Mouse (Mus musculus) thymus, adult 2 months (tissue): ENCODE results near the gene Zfhx3. TPM values are rescaled to one million over a fixed set of nuclear protein-coding genes. Genes with fewer than 3 reads are reported as not detected.

Experiments
- DNase-seq: peaks from one replicate; pipeline ENCODE4 v3.0.0; 2021
- H3K27ac ChIP-seq: fragments of 200-500 bp; 2 replicates; pipeline ENCODE4 v1.5.1; 2012; ENCODE audit warnings: low read length, control low read depth; ENCODE audit not compliant: control insufficient read depth, insufficient read depth
- H3K27me3 ChIP-seq: fragments of 200-500 bp; 2 replicates; pipeline ENCODE4 v1.6.1; 2012; ENCODE audit warnings: mild to moderate bottlenecking, low read length, moderate library complexity, mixed read lengths; ENCODE audit not compliant: control insufficient read depth, insufficient read depth
- H3K36me3 ChIP-seq: fragments of 200-500 bp; 2 replicates; pipeline ENCODE4 v1.6.1; 2012; ENCODE audit warnings: mild to moderate bottlenecking, low read length, moderate library complexity; ENCODE audit not compliant: control insufficient read depth, insufficient read depth
- H3K4me1 ChIP-seq: fragments of 200-500 bp; replicated peaks from 2 replicates; pipeline ENCODE4 v1.6.1; 2012; ENCODE audit warnings: low read length; ENCODE audit not compliant: control insufficient read depth, insufficient read depth
- H3K4me3 ChIP-seq: fragments of 200-500 bp; 2 replicates; pipeline ENCODE4 v1.5.1; 2012; ENCODE audit warnings: mild to moderate bottlenecking, low read length, control low read depth, moderate library complexity; ENCODE audit not compliant: control insufficient read depth, insufficient read depth
- CTCF ChIP-seq: fragments of 200-500 bp; IDR thresholded peaks from 2 replicates; pipeline ENCODE4 v1.5.1; 2012; ENCODE audit warnings: mild to moderate bottlenecking, control low read depth, low read length, moderate library complexity, borderline replicate concordance; ENCODE audit not compliant: control insufficient read depth, poor library complexity, insufficient read depth; ENCODE audit errors: extremely low read depth
- POLR2A ChIP-seq: fragments of 200-500 bp; IDR thresholded peaks from 2 replicates; pipeline ENCODE4 v1.6.1; 2012; ENCODE audit warnings: mild to moderate bottlenecking, low read length, control low read depth, moderate library complexity; ENCODE audit not compliant: control insufficient read depth, poor library complexity, insufficient read depth; ENCODE audit errors: extremely low read depth
- WGBS: fragments of 180-500 bp; shearing (Covaris S2); methylation state at CpG from one replicate; pipeline ENCODE4 v1.1.7; 2018; 5-methylcytosine and 5-hydroxymethylcytosine counted together
- polyA plus RNA-seq: library from polyadenylated mRNA; depleted of rRNA; stranded (reverse); fragments of >200 nt; gene quantifications from 2 replicates; pipeline ENCODE4 v1.2.3, GENCODE M21; 2012

Gene Zfhx3
- polyA plus RNA-seq, 1 experiment = 1.1 TPM

DNA sequence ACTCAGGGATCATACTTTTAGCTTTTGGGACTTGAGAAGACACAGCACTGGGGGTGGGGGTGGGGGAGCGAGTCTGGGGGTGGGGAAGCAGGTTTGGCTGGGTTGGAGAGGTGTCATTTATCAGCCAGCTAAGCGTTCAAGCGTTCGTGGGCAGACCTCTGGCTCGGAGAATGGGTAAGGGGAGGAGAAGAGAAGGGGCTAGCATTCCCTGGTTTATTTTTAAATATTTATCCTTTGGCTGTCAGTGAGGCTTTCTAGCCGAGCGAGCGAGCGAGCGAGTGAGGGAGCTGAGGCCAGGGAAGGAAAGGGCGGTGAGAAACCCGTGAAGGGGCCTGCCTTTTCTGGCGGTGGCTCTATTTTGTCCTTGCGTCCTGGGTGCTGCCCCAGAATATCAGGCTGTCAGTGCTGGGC is 769.6 kb downstream of the Zfhx3 start:
- no peaks in the 10 kb centered on the region for H3K36me3 ChIP-seq
- DNase-seq = no peak
- no peak overlapping the region for H3K27ac ChIP-seq
- H3K27me3 ChIP-seq = peaks cover 11% of the 10 kb centered on the region; the same call in 1 of the 2 replicates
- peaks cover 4% of the 10 kb centered on the region for H3K4me1 ChIP-seq
- H3K4me3 ChIP-seq = no peak overlapping the region
- TF ChIP-seq CTCF = no peak
- no peak for TF ChIP-seq POLR2A
- 93% methylated on average over 14 of the region's 14 CpGs for WGBS

DNA sequence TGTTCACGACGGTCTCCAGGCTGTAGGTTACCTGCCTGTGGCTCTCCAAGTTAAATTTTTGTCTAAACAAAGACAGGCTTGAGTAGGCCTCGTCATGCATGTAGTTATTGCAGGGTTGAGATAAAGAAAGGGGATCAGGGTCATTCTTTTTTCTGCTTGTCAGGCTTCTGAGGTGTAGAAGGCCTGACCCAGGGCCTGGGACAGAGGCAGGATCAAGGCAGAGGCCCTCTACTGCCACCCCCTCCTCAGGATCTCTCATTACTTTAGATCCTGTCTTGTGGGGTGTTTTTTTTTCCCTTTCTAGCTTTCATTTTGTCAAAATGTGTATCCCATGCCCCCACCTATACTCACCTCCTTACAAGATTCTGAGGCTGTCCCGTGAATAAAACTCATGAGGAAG is 770.2 kb downstream of the Zfhx3 start:
- Histone ChIP-seq H3K36me3 (no peaks in the 10 kb centered on the region), H3K4me3 (no peak overlapping the region), H3K27me3 (peaks cover 8% of the 10 kb centered on the region; the same call in 1 of the 2 replicates), H3K4me1 (peaks cover 4% of the 10 kb centered on the region), H3K27ac (no peak overlapping the region)
- no peak for TF ChIP-seq CTCF
- no peak for TF ChIP-seq POLR2A
- WGBS = 91% methylated on average over 4 of the region's 4 CpGs
- DNase-seq = no peak

DNA sequence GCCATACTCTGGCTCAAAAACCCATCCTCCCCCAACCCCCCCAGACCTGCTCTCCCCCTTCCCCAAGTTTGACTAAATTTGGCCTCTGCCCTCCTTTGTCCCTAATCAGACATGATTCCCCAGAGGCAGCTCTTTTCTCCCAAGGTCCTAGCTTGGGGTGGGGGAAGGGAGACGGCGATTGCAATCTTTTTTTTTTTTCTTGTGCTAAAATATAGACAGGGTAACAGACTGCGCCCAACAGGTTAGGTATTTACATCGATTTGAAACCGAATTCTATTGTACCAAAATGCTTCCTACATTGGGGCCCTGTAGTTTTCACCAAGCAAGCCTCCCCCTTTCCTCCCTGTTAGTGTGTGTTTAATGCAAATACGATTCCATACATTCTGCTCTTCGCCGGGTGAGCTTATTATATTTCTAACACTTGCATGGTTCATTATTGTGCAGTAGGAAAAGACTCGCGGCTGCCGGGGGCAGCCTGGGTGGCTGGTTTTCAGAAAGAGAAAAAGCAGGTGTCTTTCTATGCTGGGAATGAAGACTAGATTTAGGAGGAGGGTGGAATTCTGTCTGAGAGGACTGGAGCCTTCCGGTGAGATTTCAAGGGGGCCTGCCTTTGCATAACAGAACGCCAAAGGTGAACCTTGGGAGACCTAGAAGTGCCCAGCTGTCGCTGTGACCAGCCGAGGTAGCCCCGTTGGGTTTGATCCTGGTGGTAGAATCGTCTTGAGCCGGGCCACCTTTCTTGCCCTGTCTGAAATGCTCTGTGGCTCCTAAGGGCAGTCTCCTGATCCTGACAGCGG is 771.1 kb downstream of the Zfhx3 start:
- Histone ChIP-seq H3K4me1 (peaks cover 4% of the 10 kb centered on the region), H3K27ac (no peak overlapping the region), H3K27me3 (peaks cover 8% of the 10 kb centered on the region; the same call in 1 of the 2 replicates), H3K4me3 (no peak overlapping the region), H3K36me3 (no peaks in the 10 kb centered on the region)
- no peak for TF ChIP-seq POLR2A
- TF ChIP-seq CTCF = no peak
- WGBS = 82% methylated on average over 19 of the region's 19 CpGs
- no peak for DNase-seq

DNA sequence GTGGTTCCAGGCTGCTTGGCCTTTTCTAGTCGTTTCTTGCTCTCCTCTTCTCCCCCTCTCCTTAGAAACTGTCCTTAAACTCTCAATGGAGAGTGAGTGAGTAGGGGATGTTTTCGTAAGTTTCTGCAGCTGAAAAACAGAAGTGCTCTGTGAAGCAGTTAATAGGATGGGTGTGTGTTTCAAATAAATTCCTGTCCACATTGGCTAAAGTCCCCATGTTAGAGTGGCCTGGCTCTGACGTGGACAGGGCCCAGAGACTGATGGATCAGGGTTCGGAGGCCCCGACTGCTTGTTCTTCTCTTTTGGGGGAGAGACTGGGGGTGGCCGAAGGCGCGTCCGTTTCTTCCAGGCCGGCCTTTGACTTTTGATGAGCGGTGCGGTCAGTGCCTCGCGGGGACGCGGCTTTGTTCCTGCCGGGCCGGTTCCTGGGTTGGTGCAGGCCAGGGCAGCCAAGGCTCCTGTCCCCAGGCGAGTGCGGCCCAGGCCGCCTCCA is 771.7 kb downstream of the Zfhx3 start:
- H3K4me3 ChIP-seq = peak overlapping the region; percentile 29
- DNase-seq = no peak
- H3K27me3 ChIP-seq = peaks cover 8% of the 10 kb centered on the region; the same call in 1 of the 2 replicates
- TF ChIP-seq POLR2A (no peak), CTCF (no peak)
- H3K36me3 ChIP-seq = no peaks in the 10 kb centered on the region
- peaks cover 4% of the 10 kb centered on the region for H3K4me1 ChIP-seq
- H3K27ac ChIP-seq = no peak overlapping the region
- WGBS = 11% methylated on average over 21 of the region's 21 CpGs

DNA sequence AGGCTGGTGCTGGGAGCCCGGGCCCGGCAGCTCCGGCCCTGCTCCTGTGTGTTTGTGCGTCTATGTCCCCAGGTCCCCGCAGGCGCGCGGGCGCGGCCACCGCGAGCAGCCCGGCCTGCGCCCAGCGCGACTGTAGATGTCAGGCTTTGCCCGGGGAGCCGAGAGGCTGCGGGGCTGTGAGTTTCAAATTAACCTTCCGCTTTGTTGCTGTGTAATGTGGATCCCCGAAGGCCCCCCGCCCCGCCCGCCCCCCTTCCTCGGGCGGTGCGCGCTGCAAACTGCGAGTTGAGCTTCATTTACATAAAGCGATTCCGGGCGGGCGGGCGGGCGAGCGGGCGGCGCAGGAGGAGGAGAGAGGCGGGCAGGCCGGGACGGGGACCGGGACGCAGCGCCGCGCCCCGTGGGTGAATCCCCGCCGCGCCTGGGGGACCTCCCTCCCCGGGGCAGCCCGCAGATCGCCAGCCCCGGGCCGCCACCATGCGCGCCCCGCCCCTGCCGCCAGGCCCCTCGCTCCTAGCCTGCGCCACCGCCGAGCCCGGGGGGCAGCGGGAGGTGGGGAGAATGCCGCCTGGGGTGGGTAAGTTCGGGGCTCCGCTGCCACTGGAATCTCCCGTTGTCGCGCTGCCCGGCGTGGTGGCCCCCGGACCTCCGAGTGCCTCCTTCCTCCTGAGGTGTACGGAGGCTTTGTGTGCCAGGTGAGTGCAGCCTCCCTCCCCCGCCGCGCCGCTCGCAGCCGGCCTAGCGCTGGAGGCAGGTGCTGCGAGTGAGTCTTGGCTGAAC is 772.4 kb downstream of the Zfhx3 start:
- TF ChIP-seq POLR2A (no peak), CTCF (no peak)
- DNase-seq = peak; percentile 30
- no peaks in the 10 kb centered on the region for H3K36me3 ChIP-seq
- H3K4me3 ChIP-seq = peak overlapping the region; percentile 43
- H3K27me3 ChIP-seq = peaks cover 8% of the 10 kb centered on the region; the same call in 1 of the 2 replicates
- H3K4me1 ChIP-seq = peaks cover 4% of the 10 kb centered on the region
- 1% methylated on average over 82 of the region's 84 CpGs for WGBS
- H3K27ac ChIP-seq = no peak overlapping the region

DNA sequence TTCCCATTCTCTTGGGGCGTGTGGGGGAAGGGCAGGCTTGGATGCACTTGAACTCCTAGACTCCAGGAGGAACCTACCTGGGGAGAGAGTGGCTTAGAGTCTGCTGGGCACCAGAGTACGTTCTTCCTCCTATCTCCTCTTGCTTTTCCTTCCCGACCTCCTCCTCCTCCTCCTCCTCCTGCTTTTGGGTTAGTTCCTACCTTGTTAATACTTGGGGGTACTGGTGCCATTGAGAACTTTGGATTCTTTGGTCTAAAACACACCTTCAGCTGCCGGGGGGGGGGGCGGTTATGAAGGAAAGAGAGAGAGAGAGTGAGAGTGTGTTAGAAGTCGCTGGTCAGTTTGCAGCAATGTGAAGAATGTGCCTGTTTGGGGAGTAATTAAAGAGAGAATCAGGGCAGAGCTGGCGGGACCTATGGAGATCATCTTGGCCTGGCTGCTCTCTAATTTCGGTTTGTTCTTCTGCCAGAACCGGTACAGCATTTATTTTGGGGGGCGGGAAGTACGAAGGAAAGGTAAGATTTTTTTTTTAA is 773.0 kb downstream of the Zfhx3 start:
- H3K4me3 ChIP-seq = peak overlapping the region; percentile 43; the same call in 1 of the 2 replicates
- H3K4me1 ChIP-seq = peaks cover 4% of the 10 kb centered on the region
- no peak for DNase-seq
- no peak for TF ChIP-seq CTCF
- TF ChIP-seq POLR2A = no peak
- 48% methylated on average over 11 of the region's 11 CpGs for WGBS
- H3K27ac ChIP-seq = no peak overlapping the region
- peaks cover 8% of the 10 kb centered on the region; the same call in 1 of the 2 replicates for H3K27me3 ChIP-seq
- no peaks in the 10 kb centered on the region for H3K36me3 ChIP-seq
